Mouse (Mus musculus) kidney, embryonic 16.5 days (tissue): ENCODE measurements around the gene Pm20d1. TPM values are rescaled to one million over a fixed set of nuclear protein-coding genes. Genes with fewer than 3 reads are reported as not detected.

Source experiments
- ATAC-seq: fragments of 200-750 bp; cut with Nextera tagmentation; 2 replicates; pipeline ENCODE4 v1.8.0; 2017; ENCODE audit warnings: moderate TSS enrichment; ENCODE audit not compliant: low FRiP score, low TSS enrichment
- H3K27ac ChIP-seq: fragments of 300-500 bp; sonication (generic); 2 replicates; pipeline ENCODE4 v1.5.1; 2014; ENCODE audit warnings: low read length
- H3K27me3 ChIP-seq: fragments of 300-500 bp; sonication (generic); 2 replicates; pipeline ENCODE4 v1.6.1; 2014; ENCODE audit warnings: low read length, control low read depth, mixed read lengths; ENCODE audit not compliant: insufficient read depth
- H3K36me3 ChIP-seq: fragments of 300-500 bp; sonication (generic); 2 replicates; pipeline ENCODE4 v1.6.1; 2014; ENCODE audit warnings: low read length, control low read depth, mixed read lengths; ENCODE audit not compliant: insufficient read depth
- H3K4me1 ChIP-seq: fragments of 300-500 bp; sonication (generic); 2 replicates; pipeline ENCODE4 v1.6.1; 2014; ENCODE audit warnings: low read length, control low read depth, mixed read lengths; ENCODE audit not compliant: insufficient read depth
- H3K4me2 ChIP-seq: fragments of 300-500 bp; sonication (generic); replicated peaks from 2 replicates; pipeline ENCODE4 v1.6.1; 2014; ENCODE audit warnings: low read depth, low read length
- H3K4me3 ChIP-seq: fragments of 300-500 bp; sonication (generic); 2 replicates; pipeline ENCODE4 v1.5.1; 2014; ENCODE audit warnings: mild to moderate bottlenecking, low read length
- H3K9ac ChIP-seq: fragments of 300-500 bp; sonication (generic); replicated peaks from 2 replicates; pipeline ENCODE4 v1.6.1; 2014; ENCODE audit warnings: low read length
- H3K9me3 ChIP-seq: fragments of 300-500 bp; sonication (generic); 2 replicates; pipeline ENCODE4 v1.6.1; 2016; ENCODE audit warnings: low read length, control low read depth
- WGBS: fragments of 180-500 bp; shearing (Covaris S2); extraction: QIAGEN DNeasy Blood & Tissue Kit; methylation state at CpG from one replicate; pipeline ENCODE4 v1.1.7; 2014; 5-methylcytosine and 5-hydroxymethylcytosine counted together
- polyA plus RNA-seq: library from polyadenylated mRNA; unstranded; fragments of >200 nt; fragmentation: Nextera tagmentation; extraction: Ambion mirVana; gene quantifications from 2 replicates; pipeline ENCODE4 v1.2.1, GENCODE M21; 2015

Gene Pm20d1
- polyA plus RNA-seq, 1 experiment from 2014 or later = 4.2 TPM

- no peaks in the 10 kb centered on the region for H3K9me3 ChIP-seq
- no peak overlapping the region for H3K4me2 ChIP-seq
- no peaks in the 10 kb centered on the region for H3K27me3 ChIP-seq
- ATAC-seq = no peak
- H3K27ac ChIP-seq = no peak overlapping the region
- no peak overlapping the region for H3K9ac ChIP-seq
- WGBS = 87% methylated on average over 11 of the region's 11 CpGs
- peaks cover 7% of the 10 kb centered on the region; the same call in 1 of the 2 replicates for H3K4me1 ChIP-seq
- no peak overlapping the region for H3K4me3 ChIP-seq
- H3K36me3 ChIP-seq = no peaks in the 10 kb centered on the region
These were observed 27.5 kb downstream of the Pm20d1 start for GRCm38 (mm10) chr1:131824528-131825181.

DNA sequence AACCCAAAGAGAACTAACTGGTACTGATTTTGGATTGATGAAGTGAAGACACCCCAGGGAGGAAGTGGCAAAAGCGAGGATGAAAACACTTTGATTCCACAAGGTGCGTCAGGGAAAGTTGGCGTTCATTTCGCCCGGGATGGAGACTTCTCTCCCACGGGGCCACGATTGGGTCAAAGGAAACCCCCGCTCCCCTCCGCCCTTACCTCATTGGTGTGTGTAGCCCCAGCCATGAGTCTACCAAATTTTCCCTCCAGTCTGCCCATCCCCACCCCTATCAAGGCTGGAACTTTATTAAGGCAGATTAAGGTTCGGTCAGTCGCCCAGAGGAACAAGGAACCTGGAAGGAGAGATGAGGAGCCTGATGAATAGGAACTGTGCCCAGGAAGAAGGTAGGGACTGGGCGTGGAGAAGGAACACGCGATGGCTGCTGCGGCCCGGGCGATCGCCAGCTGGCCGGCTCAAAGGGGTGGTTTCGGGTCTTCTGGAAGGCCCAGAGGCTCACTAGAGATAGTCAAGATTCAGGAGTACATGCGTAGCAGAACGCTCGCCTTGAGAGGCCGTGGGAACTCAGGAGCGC is 30.1 kb downstream of the Pm20d1 start, which contains the start of gene Slc41a1:
Gene Slc41a1, plus strand, starts transcription at position 287 of the 580 bp plus-strand sequence.
- Histone ChIP-seq H3K4me2 (peak within 1 kb of the TSS; percentile 82), H3K4me1 (peaks cover 7% of the 10 kb centered on the region; the same call in 1 of the 2 replicates), H3K27ac (peak within 1 kb of the TSS; percentile 69), H3K36me3 (peaks cover 8% of the 10 kb centered on the region; the same call in 1 of the 2 replicates), H3K9me3 (no peaks in the 10 kb centered on the region), H3K27me3 (no peaks in the 10 kb centered on the region), H3K4me3 (peak within 1 kb of the TSS; percentile 81), H3K9ac (peak within 1 kb of the TSS; percentile 82)
- peak; percentile 68 for ATAC-seq
- 2% methylated on average over 25 of the region's 25 CpGs for WGBS

- peak; percentile 97 for ATAC-seq
- WGBS = under 1% methylated on average over 36 of the region's 36 CpGs
- peak overlapping the region; percentile 82 for H3K9ac ChIP-seq
- H3K27ac ChIP-seq = peak overlapping the region; percentile 69
- no peaks in the 10 kb centered on the region for H3K27me3 ChIP-seq
- no peaks in the 10 kb centered on the region for H3K9me3 ChIP-seq
- peaks cover 8% of the 10 kb centered on the region; the same call in 1 of the 2 replicates for H3K36me3 ChIP-seq
- peak overlapping the region; percentile 81 for H3K4me3 ChIP-seq
- H3K4me2 ChIP-seq = peak overlapping the region; percentile 82
- H3K4me1 ChIP-seq = peaks cover 7% of the 10 kb centered on the region; the same call in 1 of the 2 replicates
These were observed 30.6 kb downstream of the Pm20d1 start for GRCm38 (mm10) chr1:131827787-131828258.

GRCm38 (mm10) chr1:131828297-131829126 is 31.3 kb downstream of the Pm20d1 start:
- peaks cover 7% of the 10 kb centered on the region; the same call in 1 of the 2 replicates for H3K4me1 ChIP-seq
- H3K9ac ChIP-seq = peak overlapping the region; percentile 71
- H3K4me2 ChIP-seq = peak overlapping the region; percentile 82
- H3K9me3 ChIP-seq = no peaks in the 10 kb centered on the region
- H3K4me3 ChIP-seq = peak overlapping the region; percentile 81
- under 1% methylated on average over 22 of the region's 22 CpGs for WGBS
- peak; percentile 77 for ATAC-seq
- peaks cover 8% of the 10 kb centered on the region; the same call in 1 of the 2 replicates for H3K36me3 ChIP-seq
- H3K27me3 ChIP-seq = no peaks in the 10 kb centered on the region
- peak overlapping the region; percentile 68 for H3K27ac ChIP-seq

DNA sequence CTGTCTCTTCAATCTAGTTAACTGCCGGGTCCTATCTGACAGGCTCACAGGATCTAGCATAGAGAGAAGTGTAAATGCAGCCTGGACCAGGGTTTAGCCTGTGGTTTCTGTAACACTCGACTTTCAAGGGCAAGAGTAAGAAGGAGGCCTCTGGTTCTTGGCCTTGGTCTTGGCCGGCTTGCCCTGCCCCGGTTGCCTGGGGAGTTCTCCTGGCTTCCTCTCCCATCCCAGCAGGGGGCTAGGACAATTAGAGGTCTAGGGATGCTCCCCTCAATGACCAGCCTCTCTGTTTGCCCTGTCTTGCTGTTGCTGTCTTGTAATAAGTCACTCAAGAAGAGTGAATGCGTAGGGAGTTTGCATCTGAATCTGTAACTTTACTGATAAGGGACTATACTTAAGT is 32.1 kb downstream of the Pm20d1 start:
- Histone ChIP-seq H3K9ac (peak overlapping the region; percentile 71), H3K4me3 (peak overlapping the region; percentile 81), H3K36me3 (peaks cover 8% of the 10 kb centered on the region; the same call in 1 of the 2 replicates), H3K27me3 (no peaks in the 10 kb centered on the region), H3K4me1 (peaks cover 7% of the 10 kb centered on the region; the same call in 1 of the 2 replicates), H3K27ac (no peak overlapping the region), H3K9me3 (no peaks in the 10 kb centered on the region), H3K4me2 (peak overlapping the region; percentile 82)
- 27% methylated on average over 5 of the region's 5 CpGs for WGBS
- ATAC-seq = no peak

GRCm38 (mm10) chr1:131830561-131830960 is 33.4 kb downstream of the Pm20d1 start:
- ATAC-seq = no peak
- Histone ChIP-seq H3K4me1 (peaks cover 7% of the 10 kb centered on the region; the same call in 1 of the 2 replicates), H3K4me3 (no peak overlapping the region), H3K4me2 (no peak overlapping the region), H3K27ac (no peak overlapping the region), H3K9me3 (no peaks in the 10 kb centered on the region), H3K27me3 (no peaks in the 10 kb centered on the region), H3K36me3 (peaks cover 8% of the 10 kb centered on the region; the same call in 1 of the 2 replicates), H3K9ac (no peak overlapping the region)
- 85% methylated on average over 15 of the region's 15 CpGs for WGBS

- Histone ChIP-seq H3K27ac (no peak overlapping the region), H3K9me3 (no peaks in the 10 kb centered on the region), H3K4me1 (peaks cover 7% of the 10 kb centered on the region; the same call in 1 of the 2 replicates), H3K9ac (no peak overlapping the region), H3K4me3 (no peak overlapping the region), H3K27me3 (no peaks in the 10 kb centered on the region), H3K36me3 (peaks cover 8% of the 10 kb centered on the region; the same call in 1 of the 2 replicates), H3K4me2 (no peak overlapping the region)
- no peak for ATAC-seq
- 86% methylated on average over 8 of the region's 8 CpGs for WGBS
These were observed 33.9 kb downstream of the Pm20d1 start for GRCm38 (mm10) chr1:131830971-131831641.

- H3K27me3 ChIP-seq = no peaks in the 10 kb centered on the region
- H3K9ac ChIP-seq = no peak overlapping the region
- 67% methylated on average over 3 of the region's 3 CpGs for WGBS
- H3K4me3 ChIP-seq = no peak overlapping the region
- no peak overlapping the region for H3K27ac ChIP-seq
- no peak overlapping the region for H3K4me2 ChIP-seq
- peaks cover 17% of the 10 kb centered on the region for H3K36me3 ChIP-seq
- H3K9me3 ChIP-seq = no peaks in the 10 kb centered on the region
- H3K4me1 ChIP-seq = no peaks in the 10 kb centered on the region
- no peak for ATAC-seq
These were observed 39.9 kb downstream of the Pm20d1 start for GRCm38 (mm10) chr1:131837035-131837434.

GRCm38 (mm10) chr1:131838542-131838941 is 41.4 kb downstream of the Pm20d1 start:
- no peaks in the 10 kb centered on the region for H3K4me1 ChIP-seq
- peaks cover 31% of the 10 kb centered on the region for H3K36me3 ChIP-seq
- no peak overlapping the region for H3K27ac ChIP-seq
- H3K4me2 ChIP-seq = no peak overlapping the region
- no peaks in the 10 kb centered on the region for H3K9me3 ChIP-seq
- WGBS = 60% methylated on average over 5 of the region's 5 CpGs
- no peak overlapping the region for H3K9ac ChIP-seq
- no peak overlapping the region for H3K4me3 ChIP-seq
- no peaks in the 10 kb centered on the region for H3K27me3 ChIP-seq
- ATAC-seq = no peak
